Mouse (Mus musculus) hindbrain, embryonic 16.5 days (tissue): ENCODE measurements around the gene Begain. TPM values are rescaled to one million over a fixed set of nuclear protein-coding genes. Genes with fewer than 3 reads are reported as not detected.
A peak's percentile ranks its signal among the peaks of the same experiment; 100 is the strongest.

Source experiments
- ATAC-seq: fragments of 200-750 bp; cut with Nextera tagmentation; 2 replicates; pipeline ENCODE4 v1.8.0; 2017; ENCODE audit warnings: moderate TSS enrichment, moderate library complexity
- H3K27ac ChIP-seq: fragments of 300-500 bp; sonication (generic); 2 replicates; pipeline ENCODE4 v1.5.1; 2014; ENCODE audit warnings: low read depth, mild to moderate bottlenecking, control low read depth, low read length, moderate library complexity
- H3K27me3 ChIP-seq: fragments of 300-500 bp; sonication (generic); replicated peaks from 2 replicates; pipeline ENCODE4 v1.6.1; 2014; ENCODE audit warnings: low read length; ENCODE audit not compliant: control insufficient read depth, insufficient read depth
- H3K36me3 ChIP-seq: fragments of 300-500 bp; sonication (generic); 2 replicates; pipeline ENCODE4 v1.6.1; 2014; ENCODE audit warnings: mild to moderate bottlenecking, low read length, moderate library complexity, mixed read lengths; ENCODE audit not compliant: control insufficient read depth, insufficient read depth
- H3K4me1 ChIP-seq: fragments of 300-500 bp; sonication (generic); 2 replicates; pipeline ENCODE4 v1.6.1; 2014; ENCODE audit warnings: low read depth, low read length; ENCODE audit not compliant: control insufficient read depth, insufficient read depth
- H3K4me2 ChIP-seq: fragments of 300-500 bp; sonication (generic); 2 replicates; pipeline ENCODE4 v1.6.1; 2014; ENCODE audit warnings: mild to moderate bottlenecking, low read length, control low read depth, moderate library complexity
- H3K4me3 ChIP-seq: fragments of 300-500 bp; sonication (generic); 2 replicates; pipeline ENCODE4 v1.5.1; 2014; ENCODE audit warnings: mild to moderate bottlenecking, low read length, control low read depth, moderate library complexity
- H3K9ac ChIP-seq: fragments of 300-500 bp; sonication (generic); 2 replicates; pipeline ENCODE4 v1.6.1; 2014; ENCODE audit warnings: low read depth, mild to moderate bottlenecking, control low read depth, low read length, moderate library complexity
- H3K9me3 ChIP-seq: fragments of 300-500 bp; sonication (generic); 2 replicates; pipeline ENCODE4 v1.6.1; 2014; ENCODE audit warnings: mild to moderate bottlenecking, low read length, moderate library complexity; ENCODE audit not compliant: control insufficient read depth
- WGBS: fragments of 180-500 bp; shearing (Covaris S2); extraction: QIAGEN DNeasy Blood & Tissue Kit; methylation state at CpG from one replicate; pipeline ENCODE4 v1.1.7; 2014; 5-methylcytosine and 5-hydroxymethylcytosine counted together
- polyA plus RNA-seq: library from polyadenylated mRNA; unstranded; fragments of >200 nt; fragmentation: Nextera tagmentation; extraction: Ambion mirVana; gene quantifications from 2 replicates; pipeline ENCODE4 v1.2.1, GENCODE M21; 2015

The Begain gene
- polyA plus RNA-seq, 1 experiment from 2014 or later, result 22.4 TPM

- Histone ChIP-seq H3K36me3 (no peaks in the 10 kb centered on the region), H3K9me3 (no peaks in the 10 kb centered on the region), H3K4me1 (peaks cover 6% of the 10 kb centered on the region; the same call in 1 of the 2 replicates), H3K27me3 (no peaks in the 10 kb centered on the region; the same call in 1 of the 2 replicates), H3K4me2 (peak overlapping the region; percentile 33), H3K27ac (no peak overlapping the region), H3K9ac (no peak overlapping the region), H3K4me3 (no peak overlapping the region)
- WGBS, result 8% methylated on average over 19 of the region's 19 CpGs
- ATAC-seq, result peak; percentile 73
Observed at GRCm38 (mm10) chr12:108994436-108995031, 73.5 kb downstream of the Begain start.

- peaks cover 6% of the 10 kb centered on the region; the same call in 1 of the 2 replicates for H3K4me1 ChIP-seq
- 86% methylated on average over 2 of the region's 2 CpGs for WGBS
Observed at GRCm38 (mm10) chr12:108993046-108993445, 75.0 kb downstream of the Begain start.

GRCm38 (mm10) chr12:108990425-108990824 lies 77.6 kb downstream of the Begain start:
- H3K27ac ChIP-seq, result no peak overlapping the region
- no peak overlapping the region for H3K4me2 ChIP-seq
- no peak overlapping the region for H3K9ac ChIP-seq
- H3K4me1 ChIP-seq, result peaks cover 6% of the 10 kb centered on the region; the same call in 1 of the 2 replicates
- no peak overlapping the region for H3K4me3 ChIP-seq
- H3K36me3 ChIP-seq, result no peaks in the 10 kb centered on the region
- H3K27me3 ChIP-seq, result no peaks in the 10 kb centered on the region; the same call in 1 of the 2 replicates
- ATAC-seq, result 0 out of 2 replicates have a peak, but pooled peaks have one; percentile 37
- WGBS, result 51% methylated on average over 9 of the region's 9 CpGs
- no peaks in the 10 kb centered on the region for H3K9me3 ChIP-seq

More at GRCm38 (mm10) chr12:108993046-108993445, 75.0 kb downstream of the Begain start:
- Histone ChIP-seq H3K9me3 (no peaks in the 10 kb centered on the region), H3K4me2 (no peak overlapping the region), H3K27ac (no peak overlapping the region), H3K36me3 (no peaks in the 10 kb centered on the region), H3K4me3 (no peak overlapping the region), H3K9ac (no peak overlapping the region), H3K27me3 (no peaks in the 10 kb centered on the region; the same call in 1 of the 2 replicates)
- ATAC-seq, result no peak

GRCm38 (mm10) chr12:108987448-108987847 lies 80.6 kb downstream of the Begain start:
- Histone ChIP-seq H3K9ac (no peak overlapping the region), H3K27ac (no peak overlapping the region), H3K4me1 (peaks cover 6% of the 10 kb centered on the region), H3K4me3 (no peak overlapping the region), H3K36me3 (no peaks in the 10 kb centered on the region), H3K4me2 (no peak overlapping the region), H3K9me3 (no peaks in the 10 kb centered on the region), H3K27me3 (no peaks in the 10 kb centered on the region)
- WGBS, result 73% methylated on average over 9 of the region's 9 CpGs
- ATAC-seq, result no peak

GRCm38 (mm10) chr12:108985025-108985424 lies 83.0 kb downstream of the Begain start:
- Histone ChIP-seq H3K36me3 (no peaks in the 10 kb centered on the region), H3K4me2 (no peak overlapping the region), H3K27ac (no peak overlapping the region), H3K4me3 (no peak overlapping the region), H3K9ac (no peak overlapping the region), H3K9me3 (no peaks in the 10 kb centered on the region), H3K27me3 (no peaks in the 10 kb centered on the region), H3K4me1 (peaks cover 15% of the 10 kb centered on the region)
- WGBS, result 89% methylated on average over 6 of the region's 6 CpGs
- ATAC-seq, result no peak

- H3K4me3 ChIP-seq, result no peak overlapping the region
- no peak overlapping the region for H3K9ac ChIP-seq
- no peaks in the 10 kb centered on the region for H3K27me3 ChIP-seq
- peaks cover 17% of the 10 kb centered on the region for H3K4me1 ChIP-seq
- 56% methylated on average over 8 of the region's 8 CpGs for whole genome bisulfite sequencing
- H3K36me3 ChIP-seq, result no peaks in the 10 kb centered on the region
- H3K4me2 ChIP-seq, result no peak overlapping the region
- H3K27ac ChIP-seq, result no peak overlapping the region
- no peaks in the 10 kb centered on the region for H3K9me3 ChIP-seq
- no peak for ATAC-seq
Observed at GRCm38 (mm10) chr12:108984471-108984870, 83.5 kb downstream of the Begain start.

GRCm38 (mm10) chr12:108983496-108983895 lies 84.5 kb downstream of the Begain start:
- Histone ChIP-seq H3K9ac (no peak overlapping the region), H3K4me2 (no peak overlapping the region), H3K36me3 (no peaks in the 10 kb centered on the region), H3K4me3 (no peak overlapping the region), H3K9me3 (no peaks in the 10 kb centered on the region), H3K4me1 (peaks cover 22% of the 10 kb centered on the region), H3K27ac (no peak overlapping the region), H3K27me3 (no peaks in the 10 kb centered on the region)
- no peak for ATAC-seq
- WGBS, result 89% methylated on average over 6 of the region's 6 CpGs

- WGBS, result 37% methylated on average over 6 of the region's 6 CpGs
- peaks cover 22% of the 10 kb centered on the region for H3K4me1 ChIP-seq
Observed at GRCm38 (mm10) chr12:108982684-108982960, 85.4 kb downstream of the Begain start.

More at GRCm38 (mm10) chr12:108982684-108982960, 85.4 kb downstream of the Begain start:
- H3K9me3 ChIP-seq, result no peaks in the 10 kb centered on the region
- H3K4me2 ChIP-seq, result no peak overlapping the region
- H3K9ac ChIP-seq, result no peak overlapping the region
- no peak for ATAC-seq
- H3K27ac ChIP-seq, result no peak overlapping the region
- no peaks in the 10 kb centered on the region for H3K27me3 ChIP-seq
- H3K36me3 ChIP-seq, result no peaks in the 10 kb centered on the region
- H3K4me3 ChIP-seq, result no peak overlapping the region
